Mouse (Mus musculus) forebrain, embryonic 13.5 days (tissue): Measurements from ENCODE around the gene Ppp1r14d. TPM values are rescaled to one million over a fixed set of nuclear protein-coding genes. Genes with fewer than 3 reads are reported as not detected.

Experiments
- ATAC-seq: fragments of 200-750 bp; cut with Nextera tagmentation; 2 replicates; pipeline ENCODE4 v1.8.0; 2017
- H3K27ac ChIP-seq: fragments of 300-500 bp; sonication (generic); 2 replicates; pipeline ENCODE4 v1.5.1; 2015; ENCODE audit warnings: inconsistent platforms, mild to moderate bottlenecking, moderate library complexity
- H3K27me3 ChIP-seq: fragments of 300-500 bp; sonication (generic); 2 replicates; pipeline ENCODE4 v1.6.1; 2015; ENCODE audit warnings: mild to moderate bottlenecking, inconsistent platforms
- H3K36me3 ChIP-seq: fragments of 300-500 bp; sonication (generic); 2 replicates; pipeline ENCODE4 v1.6.1; 2015; ENCODE audit warnings: mild to moderate bottlenecking, inconsistent platforms; ENCODE audit not compliant: poor library complexity, severe bottlenecking
- H3K4me1 ChIP-seq: fragments of 300-500 bp; sonication (generic); 2 replicates; pipeline ENCODE4 v1.6.1; 2015; ENCODE audit warnings: inconsistent platforms
- H3K4me2 ChIP-seq: fragments of 300-500 bp; sonication (generic); 2 replicates; pipeline ENCODE4 v1.6.1; 2015; ENCODE audit warnings: inconsistent platforms, mild to moderate bottlenecking, moderate library complexity
- H3K4me3 ChIP-seq: fragments of 300-500 bp; sonication (generic); 2 replicates; pipeline ENCODE4 v1.5.1; 2015; ENCODE audit warnings: mild to moderate bottlenecking, inconsistent platforms
- H3K9ac ChIP-seq: fragments of 300-500 bp; sonication (generic); 2 replicates; pipeline ENCODE4 v1.6.1; 2015; ENCODE audit warnings: mild to moderate bottlenecking, inconsistent platforms
- H3K9me3 ChIP-seq: fragments of 300-500 bp; sonication (generic); replicated peaks from 2 replicates; pipeline ENCODE4 v1.6.1; 2016; ENCODE audit warnings: inconsistent platforms
- WGBS: fragments of 180-500 bp; shearing (Covaris S2); methylation state at CpG from one replicate; pipeline ENCODE4 v1.1.7; 2015; 5-methylcytosine and 5-hydroxymethylcytosine counted together
- polyA plus RNA-seq: library from polyadenylated mRNA; unstranded; fragments of >200 nt; fragmentation: Nextera tagmentation; extraction: Ambion mirVana; gene quantifications from 2 replicates; pipeline ENCODE4 v1.2.1, GENCODE M21; 2015

Gene Ppp1r14d
- polyA plus RNA-seq, 1 experiment from 2014 or later: not detected

DNA sequence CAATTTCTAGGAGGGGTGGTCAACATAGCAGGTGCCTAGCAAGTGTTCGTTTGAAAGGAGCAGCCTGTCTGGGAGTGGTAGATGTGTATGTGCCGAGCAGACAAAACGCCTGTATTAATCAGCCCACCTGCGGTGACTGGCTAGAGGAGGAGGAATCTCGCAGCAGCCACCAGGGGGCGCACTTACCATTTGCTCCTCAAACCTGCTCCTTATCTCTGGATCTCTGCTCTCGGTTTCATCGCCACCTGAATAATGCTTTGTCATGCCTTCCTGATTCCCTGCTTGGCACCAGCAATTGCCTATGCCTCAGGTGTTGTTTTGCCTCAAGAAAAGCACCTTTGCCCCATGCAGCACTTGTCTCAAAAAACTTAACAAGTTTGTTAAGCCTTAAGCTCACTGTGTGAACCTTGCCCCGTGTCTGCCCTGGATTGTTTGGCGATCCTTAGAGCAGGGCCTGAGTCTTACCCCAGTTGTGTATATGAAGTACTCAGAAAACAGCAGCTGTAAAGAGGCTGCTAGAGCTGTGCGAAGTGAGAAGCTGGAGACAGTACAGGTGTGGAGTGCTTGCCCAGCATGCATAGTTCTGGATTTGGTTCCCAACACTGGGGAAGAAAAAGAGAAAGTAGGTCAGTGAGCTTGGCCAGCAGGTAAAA lies 21.2 kb upstream of the Ppp1r14d start:
- Histone ChIP-seq H3K4me2 (peak overlapping the region; percentile 37), H3K9ac (no peak overlapping the region), H3K4me3 (no peak overlapping the region), H3K4me1 (peaks cover 3% of the 10 kb centered on the region; the same call in 1 of the 2 replicates), H3K27ac (no peak overlapping the region), H3K36me3 (no peaks in the 10 kb centered on the region), H3K27me3 (peaks cover 23% of the 10 kb centered on the region), H3K9me3 (no peaks in the 10 kb centered on the region)
- 17% methylated on average over 11 of the region's 11 CpGs for WGBS
- peak; percentile 75 for ATAC-seq

DNA sequence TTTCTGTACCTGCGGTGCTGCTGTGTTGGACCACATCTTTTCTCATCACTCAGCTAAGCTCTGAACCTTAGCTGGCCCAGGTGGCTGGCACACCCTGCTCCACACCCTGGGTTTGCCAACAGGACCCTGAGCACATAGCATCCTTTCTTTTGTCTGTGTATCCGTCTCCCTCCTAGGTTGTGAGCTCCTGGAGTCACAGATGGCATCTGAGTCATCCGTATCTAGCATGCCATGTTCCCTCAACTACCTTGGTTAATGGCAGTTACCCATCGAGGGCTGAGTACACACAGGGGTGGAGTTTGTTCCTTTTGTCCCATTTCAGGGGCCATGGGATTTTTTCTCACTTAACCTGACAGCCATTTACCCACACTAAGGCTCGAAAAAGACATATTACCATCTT lies 20.7 kb upstream of the Ppp1r14d start:
- Histone ChIP-seq H3K27me3 (peaks cover 22% of the 10 kb centered on the region), H3K9me3 (no peaks in the 10 kb centered on the region), H3K4me3 (no peak overlapping the region), H3K36me3 (no peaks in the 10 kb centered on the region), H3K4me2 (peak overlapping the region; percentile 37; the same call in 1 of the 2 replicates), H3K4me1 (peaks cover 3% of the 10 kb centered on the region; the same call in 1 of the 2 replicates), H3K9ac (no peak overlapping the region), H3K27ac (no peak overlapping the region)
- WGBS: 59% methylated on average over 5 of the region's 5 CpGs
- no peak for ATAC-seq

DNA sequence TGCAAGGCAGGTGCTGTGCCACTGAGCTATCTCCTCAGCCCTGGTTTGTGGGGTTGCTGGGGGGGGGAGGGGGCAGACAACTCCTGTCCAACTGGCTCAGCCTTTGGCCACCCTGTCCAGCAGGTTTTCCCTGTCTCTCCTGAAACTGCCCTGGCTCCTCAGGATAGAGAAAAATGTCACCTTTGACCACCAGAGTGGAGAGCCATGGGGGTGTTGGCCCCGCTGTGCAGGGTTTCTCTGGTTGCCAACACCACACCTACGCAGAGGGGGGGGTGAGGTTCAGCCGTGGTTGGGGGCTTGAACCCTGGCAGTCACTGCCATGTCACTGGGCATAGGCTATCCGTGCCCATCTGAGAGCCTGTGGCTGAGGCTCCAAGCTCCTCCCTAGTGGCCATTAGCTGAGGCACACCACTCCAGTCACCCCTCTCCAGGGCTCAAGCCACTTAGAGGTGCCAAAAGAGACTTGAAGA lies 19.9 kb upstream of the Ppp1r14d start:
- H3K27ac ChIP-seq: no peak overlapping the region
- peaks cover 3% of the 10 kb centered on the region; the same call in 1 of the 2 replicates for H3K4me1 ChIP-seq
- H3K9ac ChIP-seq: no peak overlapping the region
- peaks cover 15% of the 10 kb centered on the region; the same call in 1 of the 2 replicates for H3K27me3 ChIP-seq
- no peak overlapping the region for H3K4me3 ChIP-seq
- no peaks in the 10 kb centered on the region for H3K36me3 ChIP-seq
- H3K4me2 ChIP-seq: no peak overlapping the region
- WGBS: 71% methylated on average over 4 of the region's 4 CpGs
- no peak for ATAC-seq
- no peaks in the 10 kb centered on the region for H3K9me3 ChIP-seq

DNA sequence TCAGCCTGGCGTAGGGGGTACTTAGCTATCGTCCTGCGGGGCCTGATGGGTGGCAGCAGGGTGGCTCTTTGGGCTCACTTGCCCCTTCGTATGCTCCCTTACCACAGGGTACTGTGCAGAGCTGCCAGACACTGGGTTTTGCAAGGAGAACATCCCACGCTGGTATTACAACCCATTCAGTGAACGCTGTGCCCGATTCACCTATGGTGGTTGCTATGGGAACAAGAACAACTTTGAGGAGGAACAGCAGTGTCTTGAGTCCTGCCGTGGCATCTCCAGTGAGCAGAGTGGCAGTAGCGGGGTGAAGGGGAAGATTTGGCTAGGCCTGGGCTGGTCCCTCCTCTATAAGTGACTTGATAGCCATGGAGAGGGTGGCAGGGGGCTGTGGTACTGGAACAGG lies 18.2 kb upstream of the Ppp1r14d start:
- H3K9ac ChIP-seq: no peak overlapping the region
- H3K4me2 ChIP-seq: no peak overlapping the region
- no peaks in the 10 kb centered on the region for H3K9me3 ChIP-seq
- H3K27me3 ChIP-seq: 0 out of 2 replicates have a peak, but pooled peaks cover 8% of the 10 kb centered on the region
- H3K4me1 ChIP-seq: peaks cover 3% of the 10 kb centered on the region; the same call in 1 of the 2 replicates
- H3K27ac ChIP-seq: no peak overlapping the region
- ATAC-seq: no peak
- no peaks in the 10 kb centered on the region for H3K36me3 ChIP-seq
- no peak overlapping the region for H3K4me3 ChIP-seq
- 84% methylated on average over 9 of the region's 9 CpGs for WGBS

DNA sequence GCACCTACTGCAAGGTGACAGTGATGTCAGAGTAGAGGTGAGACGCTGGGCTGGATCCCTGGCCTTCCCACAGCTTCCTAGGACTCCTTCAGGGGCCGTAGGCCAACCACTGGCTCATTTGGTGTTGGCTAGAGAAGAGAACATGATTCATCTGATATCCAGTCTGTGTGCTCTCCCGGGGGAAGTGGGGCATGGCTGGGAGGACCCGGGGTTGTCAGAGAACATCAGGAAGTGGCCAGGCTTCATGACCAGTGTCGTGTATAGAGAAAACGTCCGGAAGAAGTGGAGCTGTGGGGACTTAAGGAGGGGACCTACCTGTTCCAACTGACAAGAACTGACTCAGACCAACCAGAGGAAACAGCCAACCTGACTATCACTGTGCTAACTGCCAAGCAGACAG lies 15.5 kb upstream of the Ppp1r14d start:
- WGBS: 83% methylated on average over 7 of the region's 7 CpGs
- H3K4me3 ChIP-seq: no peak overlapping the region
- H3K9ac ChIP-seq: no peak overlapping the region
- no peak overlapping the region for H3K27ac ChIP-seq
- no peaks in the 10 kb centered on the region for H3K4me1 ChIP-seq
- no peak for ATAC-seq
- H3K4me2 ChIP-seq: no peak overlapping the region
- no peaks in the 10 kb centered on the region for H3K9me3 ChIP-seq
- H3K36me3 ChIP-seq: no peaks in the 10 kb centered on the region
- peaks cover 10% of the 10 kb centered on the region; the same call in 1 of the 2 replicates for H3K27me3 ChIP-seq

DNA sequence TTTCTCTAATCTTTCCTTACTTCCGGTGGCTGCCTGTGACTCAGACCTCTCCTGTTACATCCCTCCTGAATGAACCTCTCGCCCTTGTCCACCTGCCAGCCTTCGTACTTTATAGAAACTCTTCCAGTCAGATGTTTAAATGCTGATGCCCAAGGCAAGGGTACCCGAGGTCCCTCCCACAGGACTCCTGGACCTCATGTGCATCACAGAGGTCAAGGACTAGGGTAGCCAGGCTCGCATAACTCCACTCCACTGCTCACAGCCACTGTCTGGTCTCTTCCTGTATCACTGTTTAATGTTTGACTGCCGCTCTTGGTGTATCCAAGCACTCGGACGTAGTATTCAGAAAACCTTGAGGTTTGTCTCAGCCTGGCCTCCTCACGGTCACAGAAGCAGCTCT lies 12.8 kb upstream of the Ppp1r14d start:
- ATAC-seq: no peak
- no peak overlapping the region for H3K4me3 ChIP-seq
- peaks cover 30% of the 10 kb centered on the region for H3K27me3 ChIP-seq
- H3K27ac ChIP-seq: no peak overlapping the region
- 80% methylated on average over 9 of the region's 9 CpGs for WGBS
- H3K36me3 ChIP-seq: no peaks in the 10 kb centered on the region
- no peaks in the 10 kb centered on the region for H3K9me3 ChIP-seq
- no peak overlapping the region for H3K4me2 ChIP-seq
- no peak overlapping the region for H3K9ac ChIP-seq
- peaks cover 6% of the 10 kb centered on the region for H3K4me1 ChIP-seq

DNA sequence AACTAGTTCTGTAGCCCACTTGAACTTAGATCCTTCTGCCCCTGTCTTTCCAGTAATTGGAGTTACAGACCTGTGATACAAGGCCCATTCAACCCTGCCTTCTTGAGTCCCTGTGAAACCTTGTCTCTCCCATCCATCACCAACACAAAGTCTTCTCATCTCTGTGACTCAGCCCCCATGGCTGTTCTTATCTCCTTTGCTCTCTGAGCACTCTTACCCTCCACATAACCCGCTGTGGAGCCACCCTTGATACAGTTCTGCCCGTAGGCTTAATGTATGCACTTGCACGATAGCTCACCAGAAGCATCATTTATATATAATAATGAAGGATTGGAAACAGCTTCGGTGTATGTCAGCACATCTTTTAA lies 11.1 kb upstream of the Ppp1r14d start:
- Histone ChIP-seq H3K27me3 (peaks cover 47% of the 10 kb centered on the region), H3K27ac (no peak overlapping the region), H3K4me3 (no peak overlapping the region), H3K4me2 (no peak overlapping the region), H3K9me3 (no peaks in the 10 kb centered on the region), H3K9ac (no peak overlapping the region), H3K4me1 (peaks cover 14% of the 10 kb centered on the region), H3K36me3 (no peaks in the 10 kb centered on the region)
- WGBS: 97% methylated on average over 4 of the region's 4 CpGs
- no peak for ATAC-seq

DNA sequence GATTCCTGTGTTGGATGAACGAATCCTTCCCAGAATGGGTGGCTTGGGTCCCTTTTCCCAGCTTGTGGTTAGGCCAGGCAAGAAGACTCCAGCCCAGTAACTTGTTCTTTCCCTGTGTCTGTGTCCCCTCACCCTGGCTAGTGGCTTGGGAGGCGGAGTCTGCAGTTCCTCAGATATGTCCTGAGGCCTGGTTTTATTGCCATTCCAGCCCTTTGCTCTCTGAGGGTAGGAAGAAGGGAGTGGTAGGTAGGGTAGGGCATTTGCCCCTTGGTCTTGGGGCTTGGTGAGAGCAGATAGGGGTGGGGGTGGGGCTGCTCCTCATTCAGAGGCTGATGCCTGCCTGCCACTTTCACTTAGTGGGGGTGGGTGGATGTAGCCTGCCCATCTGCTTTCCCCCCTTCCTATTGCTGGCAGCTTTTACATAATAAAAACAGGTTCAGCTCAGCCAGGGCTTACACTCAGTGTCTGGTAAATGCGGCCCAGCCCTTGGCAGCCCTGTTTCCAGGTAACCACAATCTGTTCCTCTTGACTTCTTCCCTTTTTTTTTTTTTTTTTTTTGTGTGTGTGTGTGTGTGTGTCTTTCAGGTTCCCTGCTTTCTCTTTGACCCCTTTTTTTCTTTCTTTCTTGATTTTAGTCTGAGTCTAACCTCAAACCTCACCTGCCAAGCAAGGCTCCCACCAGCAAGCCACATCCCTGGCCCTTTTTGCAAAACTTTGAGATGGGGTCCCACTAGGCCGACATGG lies 10.5 kb upstream of the Ppp1r14d start:
- Histone ChIP-seq H3K4me2 (no peak overlapping the region), H3K4me1 (peaks cover 14% of the 10 kb centered on the region), H3K4me3 (no peak overlapping the region), H3K36me3 (no peaks in the 10 kb centered on the region), H3K27ac (no peak overlapping the region), H3K9ac (no peak overlapping the region), H3K27me3 (peaks cover 53% of the 10 kb centered on the region), H3K9me3 (no peaks in the 10 kb centered on the region)
- ATAC-seq: no peak
- 70% methylated on average over 4 of the region's 4 CpGs for WGBS

DNA sequence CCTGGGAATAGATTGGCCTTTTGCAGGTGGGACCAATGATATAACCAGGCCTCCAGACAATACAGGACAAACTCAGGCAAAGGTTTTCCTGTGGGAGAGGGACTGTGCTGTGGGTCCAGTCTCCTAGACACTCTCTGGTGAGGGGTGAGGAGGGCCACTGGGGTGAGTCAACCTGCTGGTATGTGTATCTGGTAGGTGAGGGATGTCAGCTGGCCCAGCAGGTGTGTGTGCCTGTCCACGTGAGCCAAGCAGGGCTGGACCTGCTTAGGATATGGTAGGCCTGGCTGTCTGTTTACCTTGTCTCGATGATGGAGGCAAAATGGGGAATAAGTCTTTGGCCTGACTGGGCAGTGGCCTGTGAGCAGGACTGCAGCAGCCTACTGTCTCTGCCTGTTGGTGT lies 9.0 kb upstream of the Ppp1r14d start:
- Histone ChIP-seq H3K9me3 (no peaks in the 10 kb centered on the region), H3K4me3 (no peak overlapping the region), H3K27ac (no peak overlapping the region), H3K36me3 (no peaks in the 10 kb centered on the region), H3K4me1 (peaks cover 14% of the 10 kb centered on the region), H3K27me3 (peaks cover 60% of the 10 kb centered on the region), H3K9ac (no peak overlapping the region), H3K4me2 (no peak overlapping the region)
- ATAC-seq: no peak
- whole genome bisulfite sequencing: 72% methylated on average over 2 of the region's 2 CpGs

DNA sequence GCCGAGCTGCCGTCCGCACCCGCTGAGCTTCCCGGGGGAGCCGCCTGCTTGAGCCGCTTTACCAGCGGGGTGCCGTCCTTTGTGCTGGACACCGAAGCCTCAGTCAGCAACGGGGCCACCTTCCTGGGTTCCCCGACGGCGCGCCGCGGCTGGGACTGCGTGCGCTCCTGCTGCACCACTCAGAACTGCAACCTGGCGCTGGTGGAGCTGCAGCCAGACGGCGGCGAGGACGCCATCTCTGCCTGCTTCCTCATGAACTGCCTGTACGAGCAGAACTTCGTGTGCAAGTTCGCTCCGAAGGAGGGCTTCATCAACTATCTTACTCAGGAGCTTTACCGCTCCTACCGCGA lies 8.1 kb upstream of the Ppp1r14d start:
- H3K27me3 ChIP-seq: peaks cover 60% of the 10 kb centered on the region
- H3K9ac ChIP-seq: peak overlapping the region; percentile 41; the same call in 1 of the 2 replicates
- peak overlapping the region; percentile 36 for H3K4me3 ChIP-seq
- ATAC-seq: no peak
- H3K4me1 ChIP-seq: peaks cover 14% of the 10 kb centered on the region
- no peak overlapping the region for H3K27ac ChIP-seq
- no peaks in the 10 kb centered on the region for H3K36me3 ChIP-seq
- H3K9me3 ChIP-seq: no peaks in the 10 kb centered on the region
- H3K4me2 ChIP-seq: peak overlapping the region; percentile 58
- 1% methylated on average over 31 of the region's 31 CpGs for WGBS

DNA sequence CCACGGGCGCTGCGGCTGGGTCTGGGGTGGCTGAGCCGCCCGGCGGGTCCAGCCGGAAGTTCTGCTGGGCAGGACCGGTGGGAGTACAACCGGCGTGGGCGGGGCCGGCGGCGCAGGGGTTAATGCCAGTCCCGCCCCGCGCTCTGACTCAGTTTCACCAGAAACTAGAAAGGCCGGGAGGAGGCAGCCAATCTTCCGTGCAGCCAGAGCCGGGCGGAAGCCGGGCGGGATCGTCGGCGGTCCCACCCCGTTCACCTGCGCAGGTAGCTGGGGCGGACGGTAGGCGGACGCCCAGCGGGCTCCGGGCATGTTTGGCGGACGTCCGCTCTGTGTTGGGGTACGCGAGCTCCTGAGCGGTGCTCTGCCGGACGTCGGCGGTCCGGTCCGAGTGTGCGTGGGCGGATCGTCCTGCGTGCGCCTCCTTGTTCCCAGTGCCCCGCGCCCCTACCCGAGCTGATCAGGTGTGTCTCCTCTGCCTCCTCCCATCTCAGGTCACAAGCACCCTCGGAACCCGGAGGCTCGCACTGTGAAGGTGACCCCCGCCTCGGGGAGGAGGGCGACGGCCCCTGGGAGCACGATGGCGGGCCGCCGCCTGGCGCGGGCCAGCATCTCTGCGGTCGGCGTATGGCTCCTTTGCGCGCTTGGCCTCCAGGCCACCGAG lies 7.6 kb upstream of the Ppp1r14d start, which contains the start of gene Spint1:
Gene Spint1, plus strand, starts transcription at position 153 of the 661 bp plus-strand sequence.
- peak within 1 kb of the TSS; percentile 36 for H3K4me3 ChIP-seq
- peak within 1 kb of the TSS; percentile 58 for H3K4me2 ChIP-seq
- H3K27ac ChIP-seq: no peak within 1 kb of the TSS
- H3K27me3 ChIP-seq: peaks cover 58% of the 10 kb centered on the region
- H3K36me3 ChIP-seq: no peaks in the 10 kb centered on the region
- 1% methylated on average over 69 of the region's 73 CpGs for WGBS
- peaks cover 14% of the 10 kb centered on the region for H3K4me1 ChIP-seq
- no peak for ATAC-seq
- peak within 1 kb of the TSS; percentile 41; the same call in 1 of the 2 replicates for H3K9ac ChIP-seq
- H3K9me3 ChIP-seq: no peaks in the 10 kb centered on the region

DNA sequence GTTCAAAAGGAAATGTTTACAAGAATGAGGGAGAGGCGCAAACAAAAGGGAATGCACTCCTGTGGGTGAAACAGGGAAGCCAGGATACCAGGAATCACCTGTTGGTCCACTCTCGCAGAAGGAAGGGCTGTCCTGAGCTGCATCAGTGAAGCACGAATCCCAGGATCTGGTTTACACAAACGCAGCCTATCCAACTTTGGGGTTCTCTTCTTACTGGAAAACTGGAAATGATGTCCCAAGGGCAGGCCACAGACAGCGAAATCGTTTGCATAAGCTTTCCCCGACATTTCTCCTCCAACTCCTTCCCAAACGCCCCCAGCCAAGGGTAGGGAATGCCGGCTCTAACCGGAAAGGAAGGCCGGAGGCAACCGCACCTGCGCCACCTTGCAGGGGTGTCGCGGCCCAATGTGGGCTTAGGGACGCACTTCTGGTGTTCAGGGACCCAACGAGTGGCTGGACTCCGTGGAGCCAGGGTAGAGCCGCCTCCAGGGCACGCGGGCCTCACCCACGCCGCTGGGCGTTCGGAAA lies 7.0 kb upstream of the Ppp1r14d start:
- no peak overlapping the region for H3K27ac ChIP-seq
- no peaks in the 10 kb centered on the region for H3K9me3 ChIP-seq
- peaks cover 58% of the 10 kb centered on the region for H3K27me3 ChIP-seq
- peak overlapping the region; percentile 58 for H3K4me2 ChIP-seq
- WGBS: 6% methylated on average over 25 of the region's 25 CpGs
- H3K4me3 ChIP-seq: peak overlapping the region; percentile 36
- H3K36me3 ChIP-seq: no peaks in the 10 kb centered on the region
- H3K4me1 ChIP-seq: peaks cover 14% of the 10 kb centered on the region
- no peak for ATAC-seq
- H3K9ac ChIP-seq: peak overlapping the region; percentile 31; the same call in 1 of the 2 replicates
